Mouse (Mus musculus) forebrain, postnatal 0 days (tissue): ENCODE data around the gene Mmadhc. TPM values are rescaled to one million over a fixed set of nuclear protein-coding genes. Genes with fewer than 3 reads are reported as not detected.

Experiments used
- ATAC-seq: fragments of 200-750 bp; cut with Nextera tagmentation; 2 replicates; pipeline ENCODE4 v1.8.0; 2017; ENCODE audit warnings: mild to moderate bottlenecking, moderate library complexity
- DNase-seq: peaks from one replicate; pipeline ENCODE4 v3.0.0-alpha.2; 2015
- H3K27ac ChIP-seq: fragments of 300-500 bp; sonication (generic); 2 replicates; pipeline ENCODE4 v1.5.1; 2014; ENCODE audit warnings: low read depth, mild to moderate bottlenecking, antibody characterized with exemption, low read length, moderate library complexity, mixed read lengths
- H3K27me3 ChIP-seq: fragments of 300-500 bp; sonication (generic); 2 replicates; pipeline ENCODE4 v1.6.1; 2014; ENCODE audit warnings: mild to moderate bottlenecking, low read length, mixed read lengths; ENCODE audit not compliant: insufficient read depth
- H3K36me3 ChIP-seq: fragments of 300-500 bp; sonication (generic); 2 replicates; pipeline ENCODE4 v1.6.1; 2014; ENCODE audit warnings: mild to moderate bottlenecking, moderate library complexity; ENCODE audit not compliant: insufficient read depth
- H3K4me1 ChIP-seq: fragments of 300-500 bp; sonication (generic); 2 replicates; pipeline ENCODE4 v1.6.1; 2014; ENCODE audit warnings: antibody characterized with exemption; ENCODE audit not compliant: insufficient read depth
- H3K4me2 ChIP-seq: fragments of 300-500 bp; sonication (generic); 2 replicates; pipeline ENCODE4 v1.6.1; 2014; ENCODE audit warnings: low read depth, mild to moderate bottlenecking, moderate library complexity
- H3K4me3 ChIP-seq: fragments of 300-500 bp; sonication (generic); 2 replicates; pipeline ENCODE4 v1.5.1; 2014; ENCODE audit warnings: low read depth, low read length, mixed read lengths
- H3K9ac ChIP-seq: fragments of 300-500 bp; sonication (generic); 2 replicates; pipeline ENCODE4 v1.6.1; 2014; ENCODE audit warnings: mild to moderate bottlenecking
- H3K9me3 ChIP-seq: fragments of 300-500 bp; sonication (generic); 2 replicates; pipeline ENCODE4 v1.6.1; 2016; ENCODE audit warnings: low read length
- CTCF ChIP-seq: sonication (generic); IDR thresholded peaks from 2 replicates; pipeline ENCODE4 v1.5.1; 2016; ENCODE audit warnings: antibody characterized with exemption, control low read depth, low read depth
- WGBS: fragments of 180-500 bp; shearing (Covaris S2); extraction: QIAGEN DNeasy Blood & Tissue Kit; methylation state at CpG from one replicate; pipeline ENCODE4 v1.1.7; 2014; 5-methylcytosine and 5-hydroxymethylcytosine counted together
- polyA plus RNA-seq: library from polyadenylated mRNA; unstranded; fragments of >200 nt; fragmentation: Nextera tagmentation; extraction: Ambion mirVana; gene quantifications from 2 replicates; pipeline ENCODE4 v1.2.1, GENCODE M21; 2015
- total RNA-seq: library from RNA; depleted of rRNA; stranded (reverse); fragments of >200 nt; gene quantifications from 2 replicates; pipeline ENCODE4 v1.2.3, GENCODE M21; 2014; rRNA removed

Mmadhc gene
- total and polyA plus RNA-seq, 2 experiments from 2014 or later: 60.0 to 132 TPM

GRCm38 (mm10) chr2:50265215-50265785 lies 31.3 kb downstream of the Mmadhc start:
- 50% methylated on average over 2 of the region's 2 CpGs for WGBS
- no peaks in the 10 kb centered on the region for H3K9me3 ChIP-seq
- H3K9ac ChIP-seq: no peak overlapping the region
- DNase-seq (no peak), ATAC-seq (no peak)
- H3K27me3 ChIP-seq: no peaks in the 10 kb centered on the region
- TF ChIP-seq CTCF: no peak
- no peak overlapping the region for H3K4me3 ChIP-seq
- no peaks in the 10 kb centered on the region for H3K36me3 ChIP-seq
- H3K27ac ChIP-seq: no peak overlapping the region
- H3K4me1 ChIP-seq: no peaks in the 10 kb centered on the region
- no peak overlapping the region for H3K4me2 ChIP-seq

DNA sequence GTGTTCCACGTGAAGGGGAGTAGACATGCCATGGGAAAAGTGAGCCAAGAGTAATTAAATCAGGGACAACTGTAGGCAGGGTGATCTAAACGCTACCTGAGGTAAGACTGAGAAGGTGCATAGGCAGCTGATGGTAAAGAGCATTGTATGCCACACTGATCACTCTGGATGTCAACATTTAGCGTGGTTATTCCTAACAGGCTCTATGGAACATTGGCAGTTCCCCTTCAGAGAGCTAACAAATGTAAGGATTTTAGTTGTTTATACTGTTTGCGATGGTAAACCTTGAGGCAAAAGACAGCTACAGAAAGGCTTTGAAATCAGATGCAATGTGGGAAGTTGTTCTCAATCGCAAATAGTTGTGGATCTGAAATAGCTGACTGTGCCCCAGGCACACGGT lies 32.5 kb downstream of the Mmadhc start:
- Histone ChIP-seq H3K36me3 (no peaks in the 10 kb centered on the region), H3K9me3 (no peaks in the 10 kb centered on the region), H3K27me3 (no peaks in the 10 kb centered on the region), H3K27ac (no peak overlapping the region), H3K4me3 (no peak overlapping the region), H3K4me2 (no peak overlapping the region), H3K4me1 (no peaks in the 10 kb centered on the region), H3K9ac (no peak overlapping the region)
- DNase-seq (no peak), ATAC-seq (no peak)
- TF ChIP-seq CTCF: no peak
- WGBS: 88% methylated on average over 6 of the region's 6 CpGs

- Histone ChIP-seq H3K9ac (no peak overlapping the region), H3K4me2 (no peak overlapping the region), H3K27ac (no peak overlapping the region), H3K36me3 (no peaks in the 10 kb centered on the region), H3K4me1 (no peaks in the 10 kb centered on the region), H3K27me3 (no peaks in the 10 kb centered on the region), H3K9me3 (no peaks in the 10 kb centered on the region), H3K4me3 (no peak overlapping the region)
- DNase-seq (no peak), ATAC-seq (no peak)
- no peak for TF ChIP-seq CTCF
- 93% methylated on average over 5 of the region's 5 CpGs for WGBS
Observed at GRCm38 (mm10) chr2:50254955-50255354, 41.6 kb downstream of the Mmadhc start.

GRCm38 (mm10) chr2:50248551-50248950 lies 48.0 kb downstream of the Mmadhc start:
- no peak overlapping the region for H3K4me3 ChIP-seq
- H3K4me1 ChIP-seq: no peaks in the 10 kb centered on the region
- H3K36me3 ChIP-seq: no peaks in the 10 kb centered on the region
- ATAC-seq (no peak), DNase-seq (no peak)
- no peak overlapping the region for H3K4me2 ChIP-seq
- no peaks in the 10 kb centered on the region for H3K9me3 ChIP-seq
- H3K9ac ChIP-seq: no peak overlapping the region
- H3K27ac ChIP-seq: no peak overlapping the region
- TF ChIP-seq CTCF: no peak
- WGBS: 54% methylated on average over 3 of the region's 3 CpGs
- H3K27me3 ChIP-seq: no peaks in the 10 kb centered on the region

DNA sequence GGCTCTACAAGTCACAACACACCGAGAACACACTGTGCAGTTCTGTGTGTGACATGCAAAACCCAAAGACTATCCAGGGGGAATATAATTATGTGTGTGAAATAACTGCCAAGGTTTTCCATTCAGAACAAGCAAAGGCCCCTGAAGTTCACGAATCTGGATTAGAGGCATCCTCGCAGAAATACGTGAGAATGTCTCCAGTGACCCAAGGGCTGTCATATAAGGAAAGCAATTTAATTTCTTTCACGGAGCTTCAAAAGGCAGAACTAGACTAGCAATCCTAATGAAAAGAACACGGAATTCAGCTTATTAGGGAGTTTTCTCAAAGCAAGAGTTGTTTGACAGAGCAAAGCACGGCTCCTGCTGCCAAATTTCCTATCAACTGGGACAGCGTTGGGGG lies 63.1 kb downstream of the Mmadhc start:
- no peak for TF ChIP-seq CTCF
- Histone ChIP-seq H3K27me3 (no peaks in the 10 kb centered on the region), H3K9ac (no peak overlapping the region), H3K9me3 (no peaks in the 10 kb centered on the region), H3K36me3 (no peaks in the 10 kb centered on the region), H3K27ac (no peak overlapping the region), H3K4me2 (no peak overlapping the region), H3K4me3 (no peak overlapping the region), H3K4me1 (no peaks in the 10 kb centered on the region)
- no peak for ATAC-seq
- DNase-seq: no peak
- 21% methylated on average over 8 of the region's 8 CpGs for WGBS

Other genes starting within 250 kb of the Mmadhc start
- gene Lypd6, start 230.4 kb downstream of the Mmadhc start, total RNA-seq: 12.2 and 19.2 TPM in 2 replicates
- 14.1 and 17.2 TPM in 2 replicates for gene Lypd6, start 230.4 kb downstream of the Mmadhc start, polyA plus RNA-seq